Mouse (Mus musculus) MEL (cell line): Measurements from ENCODE around the gene Spats2. TPM values are rescaled to one million over a fixed set of nuclear protein-coding genes. Genes with fewer than 3 reads are reported as not detected.
A peak's percentile ranks its signal among the peaks of the same experiment; 100 is the strongest.
"Not testable (repeated sequence)": the region's sequence is repeated elsewhere in the genome, so short reads cannot be mapped to it uniquely, and the experiment has no call there.

ENCODE experiments used
- DNase-seq: peaks from one replicate; pipeline ENCODE4 v3.0.0; 2011; ENCODE audit warnings: low read depth, low spot score
- H3K27ac ChIP-seq: 2 replicates; pipeline ENCODE4 v1.5.1; 2012; ENCODE audit warnings: low read depth, mild to moderate bottlenecking, control low read depth, low read length, moderate library complexity; ENCODE audit not compliant: control insufficient read depth
- H3K27me3 ChIP-seq, 2 experiments: fragments of 150-350 bp in 1 of 2; sonication (generic) in 1 of 2; 2 replicates each; pipeline ENCODE4 v1.6.1; 2012; ENCODE audit warnings: low read length in 2 of 2, mild to moderate bottlenecking in 2 of 2, improper control_type of control experiment in 1 of 2, moderate library complexity in 1 of 2; ENCODE audit not compliant: insufficient read depth in 2 of 2, control insufficient read depth in 1 of 2
- H3K36me3 ChIP-seq, 2 experiments: 2 replicates each; pipeline ENCODE4 v1.6.1; 2012 to 2014; ENCODE audit warnings: low read length in 2 of 2, improper control_type of control experiment in 1 of 2, inconsistent platforms in 1 of 2, mild to moderate bottlenecking in 1 of 2; ENCODE audit not compliant: insufficient read depth in 2 of 2, control insufficient read depth in 1 of 2
- H3K4me1 ChIP-seq, 2 experiments: fragments of 150-350 bp in 1 of 2; sonication (generic) in 1 of 2; 2 replicates each; pipeline ENCODE4 v1.6.1; 2012; ENCODE audit warnings: low read length in 2 of 2, improper control_type of control experiment in 1 of 2, mild to moderate bottlenecking in 1 of 2; ENCODE audit not compliant: insufficient read depth in 2 of 2, control insufficient read depth in 1 of 2
- H3K4me3 ChIP-seq, 2 experiments: fragments of 150-350 bp in 1 of 2; sonication (generic) in 1 of 2; 2 replicates each; pipeline ENCODE4 v1.5.1; 2012; ENCODE audit warnings: low read depth in 2 of 2, low read length in 2 of 2, mild to moderate bottlenecking in 2 of 2, moderate library complexity in 2 of 2, control low read depth in 1 of 2, improper control_type of control experiment in 1 of 2; ENCODE audit not compliant: control insufficient read depth in 1 of 2, insufficient read depth in 1 of 2
- H3K79me2 ChIP-seq: 2 replicates; pipeline ENCODE4 v1.6.1; 2012; ENCODE audit warnings: mild to moderate bottlenecking, low read length, moderate library complexity; ENCODE audit not compliant: control insufficient read depth, poor library complexity, insufficient read depth
- H3K9ac ChIP-seq: 2 replicates; pipeline ENCODE4 v1.6.1; 2012; ENCODE audit warnings: low read depth, mild to moderate bottlenecking, control low read depth, low read length, moderate library complexity; ENCODE audit not compliant: control insufficient read depth, poor library complexity, severe bottlenecking
- H3K9me3 ChIP-seq: fragments of 150-350 bp; sonication (generic); replicated peaks from 2 replicates; pipeline ENCODE4 v1.6.1; 2012; ENCODE audit warnings: mild to moderate bottlenecking, low read length, improper control_type of control experiment, moderate library complexity; ENCODE audit not compliant: insufficient read depth
- BHLHE40 ChIP-seq: IDR thresholded peaks from 2 replicates; pipeline ENCODE4 v1.6.1; 2012; ENCODE audit warnings: low read depth, mild to moderate bottlenecking, inconsistent platforms, low read length, improper control_type of control experiment, borderline replicate concordance
- CTCF ChIP-seq, 3 experiments: IDR thresholded peaks in 2 of 3; conservative IDR thresholded peaks in 1 of 3; 2 replicates each; pipeline ENCODE4 v1.5.1; 2011 to 2012; ENCODE audit warnings: low read length in 3 of 3, low read depth in 2 of 3, mild to moderate bottlenecking in 2 of 3, improper control_type of control experiment in 1 of 3, inconsistent platforms in 1 of 3, mixed read lengths in 1 of 3, moderate library complexity in 1 of 3; ENCODE audit not compliant: control insufficient read depth in 1 of 3, insufficient read depth in 1 of 3, poor library complexity in 1 of 3, severe bottlenecking in 1 of 3
- EP300 ChIP-seq, 2 experiments: IDR thresholded peaks; 2 replicates each; pipeline ENCODE4 v1.6.1; 2011; ENCODE audit warnings: improper control_type of control experiment in 2 of 2, low read length in 2 of 2, low read depth in 1 of 2, mild to moderate bottlenecking in 1 of 2
- ETS1 ChIP-seq: IDR thresholded peaks from 2 replicates; pipeline ENCODE4 v1.6.1; 2012; ENCODE audit warnings: low read depth, mild to moderate bottlenecking, inconsistent platforms, low read length, improper control_type of control experiment, moderate library complexity
- GATA1 ChIP-seq: IDR thresholded peaks from 2 replicates; pipeline ENCODE4 v1.6.1; 2011; ENCODE audit warnings: low read depth, low read length, improper control_type of control experiment
- HCFC1 ChIP-seq: IDR thresholded peaks from 2 replicates; pipeline ENCODE4 v1.6.1; 2012; ENCODE audit warnings: low read depth, mild to moderate bottlenecking, inconsistent platforms, low read length, improper control_type of control experiment, moderate library complexity
- JUND ChIP-seq: IDR thresholded peaks from 2 replicates; pipeline ENCODE4 v1.6.1; 2011; ENCODE audit warnings: low read depth, mild to moderate bottlenecking, improper control_type of control experiment, low read length
- MAZ ChIP-seq: IDR thresholded peaks from 2 replicates; pipeline ENCODE4 v1.6.1; 2012; ENCODE audit warnings: low read depth, mild to moderate bottlenecking, inconsistent platforms, low read length, improper control_type of control experiment
- NRF1 ChIP-seq: IDR thresholded peaks from 2 replicates; pipeline ENCODE4 v1.6.1; 2014; ENCODE audit warnings: low read depth, mild to moderate bottlenecking, inconsistent platforms, low read length, improper control_type of control experiment, moderate library complexity; ENCODE audit not compliant: poor library complexity, insufficient read depth, severe bottlenecking
- RCOR1 ChIP-seq: IDR thresholded peaks from 2 replicates; pipeline ENCODE4 v1.6.1; 2012; ENCODE audit warnings: low read depth, mild to moderate bottlenecking, inconsistent platforms, low read length, improper control_type of control experiment
- SIN3A ChIP-seq: IDR thresholded peaks from 2 replicates; pipeline ENCODE4 v1.6.1; 2012; ENCODE audit warnings: low read length, improper control_type of control experiment, inconsistent platforms
- SMC3 ChIP-seq: IDR thresholded peaks from 2 replicates; pipeline ENCODE4 v1.6.1; 2011; ENCODE audit warnings: low read depth, low read length, improper control_type of control experiment
- TAL1 ChIP-seq: IDR thresholded peaks from 2 replicates; pipeline ENCODE4 v1.6.1; 2012; ENCODE audit warnings: mild to moderate bottlenecking, inconsistent platforms, low read length, moderate library complexity, mixed read lengths
- USF1 ChIP-seq: IDR thresholded peaks from 2 replicates; pipeline ENCODE4 v1.6.1; 2014; ENCODE audit warnings: low read depth, mild to moderate bottlenecking, inconsistent platforms, low read length, improper control_type of control experiment, moderate library complexity
- USF2 ChIP-seq, 2 experiments: IDR thresholded peaks; 2 replicates each; pipeline ENCODE4 v1.6.1; 2011 to 2012; ENCODE audit warnings: improper control_type of control experiment in 2 of 2, low read length in 2 of 2, borderline replicate concordance in 1 of 2, inconsistent platforms in 1 of 2, low read depth in 1 of 2, mild to moderate bottlenecking in 1 of 2; ENCODE audit not compliant: insufficient read depth in 1 of 2
- polyA plus RNA-seq, 2 experiments: library from polyadenylated mRNA; stranded (reverse) in 1 of 2; unstranded in 1 of 2; fragments of >175 nt in 1 of 2; fragments of >200 nt in 1 of 2; gene quantifications; 2 replicates each; pipeline versions ENCODE4 v1.2.1 to v1.2.4; 2012; ENCODE audit warnings: low replicate concordance in 2 of 2, low read depth in 1 of 2; ENCODE audit not compliant: insufficient read length in 2 of 2, insufficient read depth in 1 of 2, missing spikeins in 1 of 2
- total RNA-seq: library from RNA; depleted of rRNA; stranded (reverse); fragments of 300-350 nt; gene quantifications from 2 replicates; pipeline ENCODE4 v1.2.3, GENCODE M21; 2012

Spats2 gene
- total and polyA plus RNA-seq, 3 experiments = 8.2 to 24.5 TPM; not detected in 1

GRCm38 (mm10) chr15:99151324-99151723 is 25.6 kb downstream of the Spats2 start:
- Histone ChIP-seq H3K27ac (no peak overlapping the region), H3K9ac (no peak overlapping the region), H3K9me3 (0 out of 2 replicates have a peak, but pooled peaks cover 2% of the 10 kb centered on the region), H3K4me1 (no peaks in the 10 kb centered on the region), H3K4me3 (no peak overlapping the region), H3K27me3 (no peaks in the 10 kb centered on the region; a peak in 1 of 4 replicates), H3K79me2 (no peaks in the 10 kb centered on the region), H3K36me3 (peaks cover 0 to 4% of the 10 kb centered on the region in 2 experiments; a peak in 1 of 4 replicates)
- TF ChIP-seq HCFC1 = no peak
- no peak for TF ChIP-seq NRF1
- no peak for TF ChIP-seq ETS1
- no peak for TF ChIP-seq SMC3
- TF ChIP-seq CTCF (IDR thresholded peaks at IDR 0.05 in 2 of 3, conservative IDR thresholded peaks at IDR 0.05 in 1 of 3; ENCODE audit: control insufficient read depth in 1 of 3, insufficient read depth in 1 of 3, low read depth in 2 of 3, low read length in 3 of 3, poor library complexity in 1 of 3, severe bottlenecking in 1 of 3) = no peak
- TF ChIP-seq USF2 (IDR thresholded peaks at IDR 0.05; ENCODE audit: borderline replicate concordance in 1 of 2, insufficient read depth in 1 of 2, low read depth in 1 of 2, low read length in 2 of 2) = no peak
- DNase-seq = no peak

- Histone ChIP-seq H3K27ac (no peak overlapping the region), H3K9ac (no peak overlapping the region), H3K36me3 (peaks cover 0 to 2% of the 10 kb centered on the region in 2 experiments; a peak in 1 of 4 replicates), H3K4me1 (no peaks in the 10 kb centered on the region), H3K9me3 (0 out of 2 replicates have a peak, but pooled peaks cover 2% of the 10 kb centered on the region), H3K79me2 (no peaks in the 10 kb centered on the region), H3K27me3 (no peaks in the 10 kb centered on the region; a peak in 1 of 4 replicates)
- no peak for DNase-seq
- TF ChIP-seq CTCF (IDR thresholded peaks at IDR 0.05 in 2 of 3, conservative IDR thresholded peaks at IDR 0.05 in 1 of 3; ENCODE audit: control insufficient read depth in 1 of 3, insufficient read depth in 1 of 3, low read depth in 2 of 3, low read length in 3 of 3, poor library complexity in 1 of 3, severe bottlenecking in 1 of 3) (no peak), SIN3A (no peak), USF1 (no peak), RCOR1 (no peak), JUND (no peak), MAZ (no peak), BHLHE40 (no peak), TAL1 (no peak)
- TF ChIP-seq, all 39 proteins: peak for 0
- no peak overlapping the region for H3K4me3 ChIP-seq
Observed at GRCm38 (mm10) chr15:99153466-99153865, 27.8 kb downstream of the Spats2 start.

GRCm38 (mm10) chr15:99154515-99154914 is 28.8 kb downstream of the Spats2 start:
- not testable (repeated sequence) for H3K4me1 ChIP-seq, H3K79me2 ChIP-seq, H3K36me3 ChIP-seq, H3K9me3 ChIP-seq, H3K4me3 ChIP-seq, H3K9ac ChIP-seq, H3K27me3 ChIP-seq
- H3K27ac ChIP-seq = peak overlapping the region; percentile 13
- TF ChIP-seq ETS1 = 0 out of 2 replicates have a peak, but pooled peaks have one; percentile 19
- peak; percentile 39; the same call in 1 of the 2 replicates for TF ChIP-seq GATA1
- TF ChIP-seq EP300 (IDR thresholded peaks at IDR 0.05; ENCODE audit: low read depth in 1 of 2, low read length in 2 of 2) = peak in 1 of 2 experiments; percentile 39; a peak in 1 of 4 replicates
- DNase-seq = peak; percentile 67
